Mouse (Mus musculus) gastrocnemius, adult 18-20 months (tissue): ENCODE measurements around the gene Slc16a5. TPM values are rescaled to one million over a fixed set of nuclear protein-coding genes. Genes with fewer than 3 reads are reported as not detected.

ENCODE experiments used
- DNase-seq: peaks from one replicate; pipeline ENCODE4 v3.0.0; 2021; ENCODE audit warnings: low spot score
- long read RNA-seq, 2 experiments: library from polyadenylated mRNA; stranded (forward); transcript quantifications; one replicate each; pipeline ENCODE4 v2.0.0; 2021
- total RNA-seq, 2 experiments: library from RNA; stranded (reverse); gene quantifications; 2 replicates each; pipeline ENCODE4 v1.2.3; 2021

The Slc16a5 gene
- total RNA-seq: not detected
- long read RNA-seq, experiment 1: 0 reads
- long read RNA-seq, experiment 2: 0 reads

DNA sequence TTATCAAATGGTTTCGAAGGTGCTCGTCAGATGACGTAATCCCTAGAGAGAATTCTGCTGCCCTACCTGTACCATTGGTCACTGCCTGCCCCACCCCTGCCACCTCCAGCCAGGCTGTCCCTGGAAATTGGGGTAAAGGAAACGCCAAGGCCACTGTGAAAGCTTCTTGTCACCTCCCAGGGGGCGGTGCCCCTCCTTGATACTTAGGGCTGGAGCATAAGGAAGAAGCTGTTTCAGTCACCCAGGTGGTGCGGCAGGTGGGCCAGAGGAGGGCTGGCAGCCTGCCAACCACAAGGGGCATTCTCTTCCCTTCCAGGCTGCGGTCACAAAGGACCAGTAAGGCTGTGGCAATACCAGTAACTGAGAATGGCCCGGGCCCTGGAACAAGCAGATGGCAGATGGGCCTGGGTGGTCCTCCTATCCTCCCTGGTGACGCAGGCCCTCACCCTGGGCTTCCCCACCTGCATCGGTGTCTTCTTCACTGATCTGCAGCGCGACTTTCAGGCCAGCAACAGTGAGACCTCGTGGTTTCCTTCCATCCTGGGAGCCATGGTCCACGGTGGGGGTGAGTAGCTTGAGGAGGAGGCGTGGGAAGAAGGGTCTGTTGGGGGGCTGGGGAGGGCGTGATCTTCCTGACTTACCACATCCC is at the start of gene Slc16a5:
Gene Slc16a5, plus strand, starts transcription at position 232 of the 649 bp plus-strand sequence.
- no peak for DNase-seq

DNA sequence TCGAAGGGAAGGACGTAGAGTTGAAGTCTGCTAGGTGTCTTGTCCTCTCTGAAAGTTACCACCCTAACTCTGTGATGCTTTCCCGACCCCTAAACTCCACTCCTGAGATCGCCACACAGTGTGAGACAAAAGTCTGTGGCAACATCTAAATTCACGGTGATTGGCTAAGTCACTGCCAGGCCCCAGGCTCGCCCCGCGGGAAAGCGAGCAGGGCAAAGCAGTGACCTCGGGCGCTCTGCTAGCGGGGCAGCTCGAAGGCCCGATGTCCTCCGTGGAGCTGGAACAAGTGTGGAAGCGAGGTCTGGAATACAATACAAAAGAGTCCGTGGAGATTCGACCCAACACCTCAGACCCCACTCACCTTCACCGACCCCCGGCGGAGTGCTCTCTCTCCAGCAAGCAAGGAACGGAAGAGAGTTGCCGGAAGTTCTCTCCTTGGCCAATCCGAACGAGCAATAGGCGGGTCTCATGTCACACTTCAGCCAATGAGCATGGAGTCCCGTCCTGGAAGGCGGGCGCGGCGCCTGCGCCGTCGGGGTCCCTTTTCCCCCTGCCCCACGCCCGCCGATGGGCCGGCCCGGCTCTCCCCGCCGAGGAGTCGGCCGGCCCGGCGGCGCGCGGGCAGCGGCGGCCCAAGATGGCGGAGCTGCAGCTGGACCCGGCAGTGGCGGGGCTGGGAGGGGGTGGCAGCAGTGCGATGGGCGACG is 42.6 kb upstream of the Slc16a5 start, which contains the start of the genes Atp5h and Kctd2:
Gene Atp5h, minus strand, starts transcription at position 432 of the 707 bp plus-strand sequence.
Gene Kctd2, plus strand, starts transcription at position 598 of the 707 bp plus-strand sequence.
- peak; percentile 96 for DNase-seq

GRCm38 (mm10) chr11:115420336-115421190 is 41.7 kb upstream of the Slc16a5 start:
- peak; percentile 56 for DNase-seq

DNA sequence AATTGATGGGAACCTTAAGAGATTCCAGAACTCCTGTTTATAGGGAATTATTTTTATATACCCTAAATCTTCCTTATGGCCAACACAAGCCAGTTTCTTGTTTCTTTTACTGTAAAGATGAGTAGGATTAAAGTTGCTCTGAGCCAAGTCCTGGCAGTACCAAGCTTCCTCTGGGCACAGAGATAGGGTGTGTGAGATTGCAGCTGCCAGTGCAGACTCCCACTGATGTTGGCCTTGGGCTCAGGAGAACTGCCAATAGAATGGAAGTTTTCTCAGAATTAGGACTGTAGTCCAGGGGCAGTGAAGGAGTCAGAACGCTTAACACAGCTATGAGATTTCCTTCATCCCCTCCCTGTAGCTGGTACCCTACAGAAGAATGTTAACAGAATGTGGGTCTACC is 40.9 kb upstream of the Slc16a5 start:
- DNase-seq: no peak

- no peak for DNase-seq
Observed at GRCm38 (mm10) chr11:115421972-115422371, 40.3 kb upstream of the Slc16a5 start.

DNA sequence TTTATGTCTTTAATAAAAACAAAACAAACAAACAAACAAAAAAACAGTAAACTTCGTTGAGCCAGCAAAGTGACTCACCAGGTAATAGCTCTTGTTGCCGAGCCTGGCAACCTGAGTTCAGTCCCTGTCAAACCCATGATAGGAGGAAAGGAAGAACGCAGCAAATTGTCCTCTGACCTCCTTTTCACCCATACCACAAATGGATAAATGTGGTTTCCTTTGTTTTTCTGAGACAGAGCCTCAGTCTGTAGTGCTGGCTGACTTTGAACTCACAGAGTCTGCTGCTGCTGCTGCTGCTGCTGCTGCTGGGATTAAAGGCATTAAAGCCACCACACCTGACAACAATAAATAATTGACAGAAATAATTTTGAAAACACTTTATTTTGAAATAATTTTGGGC is 39.2 kb upstream of the Slc16a5 start:
- no peak for DNase-seq

DNA sequence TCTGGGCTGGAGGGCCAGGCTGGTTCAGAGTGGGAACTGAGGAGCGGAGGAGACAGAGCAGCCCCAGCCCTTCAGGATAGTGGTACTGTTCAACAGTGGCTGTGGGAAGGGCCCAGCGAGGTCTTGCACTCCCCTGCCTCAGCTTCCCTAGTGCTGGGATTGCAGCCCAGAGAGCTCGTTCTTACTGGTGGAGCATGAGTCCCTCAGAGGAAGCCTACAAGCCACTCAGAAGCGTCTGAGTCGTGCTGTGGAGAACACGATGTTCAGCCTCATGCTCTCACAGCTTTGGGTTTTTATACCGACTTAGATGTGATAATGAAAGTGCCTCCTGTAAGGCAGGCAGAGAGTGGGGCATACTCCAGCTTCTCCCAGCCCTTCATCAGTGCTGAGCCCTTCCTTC is 37.6 kb upstream of the Slc16a5 start:
- no peak for DNase-seq

DNA sequence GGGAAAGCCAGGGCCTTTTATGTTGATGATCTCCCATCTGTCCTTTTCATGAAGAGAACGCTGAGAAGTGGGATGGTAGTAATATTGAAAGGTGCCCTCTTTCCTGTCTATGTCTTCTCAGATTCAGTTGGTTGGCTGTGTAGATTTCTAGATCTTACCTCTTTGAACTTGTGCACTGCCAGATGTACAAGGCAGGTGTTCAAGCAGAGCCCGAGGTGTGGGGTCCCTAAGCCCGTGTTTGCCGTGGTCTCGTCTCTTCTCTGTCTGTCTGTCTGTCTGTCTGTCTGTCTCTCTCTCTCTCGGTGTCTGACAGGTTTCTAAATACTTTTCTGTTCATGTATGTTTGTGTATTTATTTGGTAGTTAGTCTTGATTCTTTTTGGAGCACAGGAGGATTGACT is 36.6 kb upstream of the Slc16a5 start:
- no peak for DNase-seq

DNA sequence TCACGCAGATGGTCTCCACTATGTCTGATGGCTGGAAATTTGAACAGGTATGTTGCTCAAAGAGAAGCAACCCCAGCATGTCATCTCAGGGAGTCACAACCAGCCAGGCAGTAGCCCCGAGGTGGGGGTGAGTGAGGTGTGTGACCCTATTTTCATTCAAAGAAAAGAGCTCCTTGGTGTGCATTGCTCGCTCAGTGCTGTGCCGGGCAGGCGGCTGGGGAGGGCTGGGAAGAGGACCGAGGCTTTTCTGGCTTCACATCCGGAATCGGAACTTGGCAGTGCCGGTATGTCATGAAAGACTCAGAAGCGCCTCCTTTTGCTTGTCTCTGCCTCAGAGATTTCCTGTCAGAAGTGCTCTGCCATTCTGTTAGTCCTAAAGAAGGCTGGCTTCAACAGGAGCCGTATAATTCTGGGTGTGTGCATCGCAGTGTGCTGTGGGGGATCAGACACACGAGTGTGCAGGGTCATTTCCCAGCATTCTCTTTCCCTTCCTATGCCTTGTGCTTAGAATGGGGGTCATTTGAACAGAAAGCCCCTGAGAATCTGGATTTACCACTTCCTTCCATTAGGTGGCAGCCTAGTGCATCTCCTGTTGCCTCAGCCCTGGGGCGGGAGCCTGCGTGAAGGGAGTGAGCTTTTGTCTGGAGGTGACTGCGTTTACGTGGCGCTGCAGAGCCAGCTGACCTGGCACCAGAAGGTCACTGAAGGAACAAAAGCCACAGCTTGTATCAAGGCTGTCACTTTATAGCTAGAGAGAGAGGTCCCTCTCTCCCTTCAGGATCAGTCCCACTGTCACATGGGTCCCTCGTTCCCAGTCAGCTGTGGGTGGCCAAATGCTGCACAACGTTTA is 34.6 kb upstream of the Slc16a5 start:
- DNase-seq: peak; percentile 67

DNA sequence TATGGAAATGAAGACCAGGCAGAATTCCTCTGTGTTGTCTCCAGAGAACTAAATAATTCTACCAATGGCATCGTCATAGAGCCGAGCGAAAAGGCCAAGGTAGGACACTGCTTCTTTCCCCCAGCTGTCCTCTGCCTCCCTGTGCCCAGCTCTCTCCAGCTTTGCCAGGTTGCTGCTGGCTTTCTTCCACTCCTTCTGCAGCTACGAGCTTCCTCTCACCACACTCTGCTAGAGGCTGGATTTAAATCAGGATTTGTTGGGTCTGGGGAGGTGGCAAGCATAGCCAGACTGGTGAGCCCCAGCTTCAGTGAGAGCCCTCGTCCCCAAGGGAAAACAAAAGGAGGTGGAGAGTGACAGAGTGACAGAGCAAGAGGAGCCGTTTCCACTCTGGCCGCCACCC is 33.0 kb upstream of the Slc16a5 start:
- DNase-seq: no peak

- no peak for DNase-seq
Observed at GRCm38 (mm10) chr11:115430561-115430960, 31.7 kb upstream of the Slc16a5 start.

GRCm38 (mm10) chr11:115432814-115433213 is 29.5 kb upstream of the Slc16a5 start:
- no peak for DNase-seq

DNA sequence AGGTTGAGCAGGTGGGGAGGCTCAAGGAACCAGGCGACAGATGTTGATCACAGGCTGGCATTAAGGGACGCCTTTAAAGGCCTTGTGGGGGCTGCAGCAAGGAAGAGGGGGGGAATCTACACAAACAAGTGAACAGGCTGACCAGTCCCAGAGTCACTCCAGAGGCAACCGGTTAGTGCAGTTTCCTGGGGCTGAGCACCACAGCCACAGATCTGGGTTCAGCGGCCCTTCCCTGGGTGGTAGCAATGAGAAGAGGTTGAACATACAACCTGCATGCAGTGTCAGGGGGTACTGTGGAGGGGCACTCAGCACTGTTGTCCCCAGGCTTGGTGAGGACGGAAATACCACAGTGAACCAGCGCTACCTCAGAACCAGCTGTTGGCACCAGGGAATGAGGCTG is 28.9 kb upstream of the Slc16a5 start:
- no peak for DNase-seq

- DNase-seq: no peak
Observed at GRCm38 (mm10) chr11:115435596-115436337, 26.5 kb upstream of the Slc16a5 start.

DNA sequence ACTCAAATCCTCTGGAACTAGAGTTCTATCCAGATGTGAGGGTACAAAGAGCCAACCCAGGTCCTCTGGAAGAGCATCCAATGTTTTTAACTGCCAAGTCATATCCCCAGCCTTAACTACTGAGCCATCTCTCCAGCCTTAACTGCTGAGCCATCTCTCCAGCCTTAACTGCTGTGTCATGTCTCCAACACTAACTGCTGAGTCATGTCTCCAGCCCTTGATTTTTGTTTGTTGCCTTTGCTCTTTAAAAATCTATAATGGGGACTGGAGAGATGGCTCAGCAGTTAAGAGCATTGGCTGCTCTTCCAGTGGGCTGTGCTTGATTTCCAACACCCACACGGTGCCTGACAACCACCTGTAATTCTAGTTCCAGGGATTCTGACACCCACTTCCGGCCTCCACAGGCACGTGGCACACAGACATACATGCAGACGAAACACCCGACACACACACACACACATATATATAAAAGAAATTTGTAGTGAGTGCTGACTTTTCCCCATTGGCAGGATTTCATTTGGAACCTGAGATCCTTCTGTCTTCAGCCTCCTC is 24.6 kb upstream of the Slc16a5 start:
- no peak for DNase-seq

DNA sequence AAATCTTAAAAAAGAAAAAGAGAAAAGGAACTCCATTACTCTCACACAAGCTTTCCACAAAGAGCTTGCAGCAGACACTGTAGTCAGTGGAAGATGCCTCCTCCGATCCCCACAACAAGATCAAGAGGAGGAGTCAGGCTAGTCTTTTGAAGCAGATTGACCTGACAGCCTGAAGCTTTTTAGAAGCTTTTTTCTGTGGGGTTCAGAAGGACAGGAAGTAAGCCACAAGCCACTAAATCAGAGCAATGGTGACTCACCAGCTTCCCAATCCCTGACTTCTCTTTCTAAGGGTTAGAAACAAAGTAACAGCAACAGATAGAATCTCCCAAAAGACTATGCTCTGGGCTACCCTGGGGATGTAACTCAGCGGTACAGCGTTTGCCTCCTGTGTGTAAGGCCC is 22.9 kb upstream of the Slc16a5 start:
- DNase-seq: no peak

GRCm38 (mm10) chr11:115439906-115440595 is 22.2 kb upstream of the Slc16a5 start, which contains the start of gene Trim80:
TSS of gene Trim80 (plus strand) at chr11:115440545.
- no peak for DNase-seq

GRCm38 (mm10) chr11:115441417-115441816 is 20.9 kb upstream of the Slc16a5 start:
- no peak for DNase-seq

DNA sequence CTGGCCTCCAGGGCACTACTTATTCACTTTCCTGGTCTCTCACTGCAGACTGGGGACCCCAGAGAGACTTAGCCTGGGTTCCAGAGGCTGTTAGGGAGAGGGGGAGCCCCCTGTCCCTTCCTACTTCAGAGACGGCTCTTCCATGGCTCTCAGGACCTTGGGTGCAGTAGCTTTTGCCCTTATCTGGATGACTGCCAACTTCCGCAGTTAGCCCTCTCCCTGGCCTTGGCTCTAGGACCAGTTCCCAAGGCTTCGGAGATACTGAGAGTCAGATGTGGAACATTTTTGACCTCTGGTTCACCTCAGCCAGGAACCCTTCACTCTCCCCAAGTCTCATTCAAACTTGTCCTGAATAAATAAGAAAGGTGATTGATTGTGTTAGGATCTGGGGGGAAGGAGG is 15.4 kb upstream of the Slc16a5 start:
- DNase-seq: no peak
